Comparison of ENCODE assay signal across 14 mouse cellular contexts in the genomic region with DNA sequence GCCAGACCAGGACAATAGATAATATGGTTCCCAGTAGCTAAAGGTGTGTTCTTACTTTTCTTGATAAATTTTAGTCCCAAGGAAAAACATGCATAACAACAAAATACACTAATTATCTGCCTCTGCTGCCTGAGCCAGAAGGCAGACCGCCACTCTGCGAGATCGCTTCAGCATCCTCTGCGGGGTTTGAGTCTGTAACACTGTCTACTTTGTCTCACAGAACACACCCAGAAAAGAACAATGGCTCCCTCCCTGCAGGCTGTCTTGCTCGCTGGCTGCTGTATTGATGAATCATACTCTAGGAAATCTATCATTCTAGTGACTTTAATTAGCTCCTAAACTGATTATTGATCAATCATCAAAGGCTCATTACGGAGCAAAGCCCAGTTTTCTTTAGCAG.
DNase-seq lines count a peak whose midpoint lies in the region; ATAC-seq and TF ChIP-seq lines count a peak whose summit lies in the region.
"Had no signal": no experiment of that assay in that cellular context is flagged by ENCODE, and none has a peak within 500 bp of the region (broad histone marks: within the 10 kb centered on the region; RNA-seq: fewer than 3 reads in every experiment).

No protein-coding gene starts in this region.

- H3K9ac ChIP-seq in hindbrain, embryonic 14.5 days: peak overlapping the region; percentile 28; the same call in 1 of the 2 replicates
- H3K9ac ChIP-seq in neural tube, embryonic 12.5 days: no peak overlapping the region
- H3K9ac ChIP-seq in heart, embryonic 12.5 days: no peak overlapping the region
- H3K9ac ChIP-seq: limb, embryonic 13.5 days had no signal

- 0 out of 2 replicates have a peak overlapping the region, but pooled peaks have one; percentile 1 for H3K4me2 ChIP-seq in hindbrain, embryonic 14.5 days (replicated peaks)
- no peak overlapping the region; the same call in 1 of the 2 replicates for H3K4me2 ChIP-seq in neural tube, embryonic 12.5 days (replicated peaks)
- no peak overlapping the region for H3K4me2 ChIP-seq in heart, embryonic 12.5 days
- H3K4me2 ChIP-seq: limb, embryonic 13.5 days had no signal

- H3K4me3 ChIP-seq in cerebellum, adult 2 months (replicated peaks; ENCODE audit: insufficient read depth, low read depth, low read length): no peak overlapping the region
- H3K4me3 ChIP-seq in hindbrain, embryonic 14.5 days (replicated peaks; ENCODE audit: low read length): no peak overlapping the region
- H3K4me3 ChIP-seq in neural tube, embryonic 12.5 days: no peak overlapping the region
- H3K4me3 ChIP-seq in heart, embryonic 12.5 days: no peak overlapping the region
- H3K4me3 ChIP-seq: limb, embryonic 13.5 days had no signal

- no peaks in the 10 kb centered on the region for H3K9me3 ChIP-seq in hindbrain, embryonic 14.5 days (ENCODE audit: control insufficient read depth, low read length)
- no peaks in the 10 kb centered on the region for H3K9me3 ChIP-seq in neural tube, embryonic 12.5 days
- H3K9me3 ChIP-seq in heart, embryonic 12.5 days (replicated peaks): no peaks in the 10 kb centered on the region
- H3K9me3 ChIP-seq: limb, embryonic 13.5 days had no signal

- no peak for TF ChIP-seq CTCF in cerebellum, adult 2 months (IDR thresholded peaks at IDR 0.05; ENCODE audit: borderline replicate concordance, insufficient read depth, low read depth, low read length)

- no peak for TF ChIP-seq POLR2A in cerebellum, adult 2 months (IDR thresholded peaks at IDR 0.05; ENCODE audit: borderline replicate concordance, insufficient read depth, low read length)

- no peak for ATAC-seq in hindbrain, embryonic 14.5 days (ENCODE audit: low FRiP score)
- ATAC-seq in neural tube, embryonic 12.5 days (ENCODE audit: low FRiP score, low read depth): 0 out of 2 replicates have a peak, but pooled peaks have one; percentile 49
- no peak for ATAC-seq in heart, embryonic 12.5 days (ENCODE audit: insufficient number of reproducible peaks, low FRiP score)

- H3K27me3 ChIP-seq in cerebellum, adult 2 months (ENCODE audit: control insufficient read depth, insufficient read depth, low read length): no peaks in the 10 kb centered on the region
- H3K27me3 ChIP-seq in hindbrain, embryonic 14.5 days (ENCODE audit: control insufficient read depth, insufficient read depth, low read length): no peaks in the 10 kb centered on the region
- no peaks in the 10 kb centered on the region for H3K27me3 ChIP-seq in neural tube, embryonic 12.5 days (replicated peaks)
- H3K27me3 ChIP-seq in heart, embryonic 12.5 days (replicated peaks): no peaks in the 10 kb centered on the region
- H3K27me3 ChIP-seq: limb, embryonic 13.5 days had no signal

- H3K27ac ChIP-seq in cerebellum, adult 2 months (ENCODE audit: insufficient read depth, low read length): 0 out of 2 replicates have a peak overlapping the region, but pooled peaks have one; percentile 23
- peak overlapping the region; percentile 75 for H3K27ac ChIP-seq in hindbrain, embryonic 14.5 days
- H3K27ac ChIP-seq in neural tube, embryonic 12.5 days: no peak overlapping the region
- H3K27ac ChIP-seq in heart, embryonic 12.5 days (ENCODE audit: poor library complexity, severe bottlenecking): no peak overlapping the region
- H3K27ac ChIP-seq: limb, embryonic 13.5 days had no signal

- H3K4me1 ChIP-seq in cerebellum, adult 2 months (ENCODE audit: control insufficient read depth, insufficient read depth, low read length): no peaks in the 10 kb centered on the region
- H3K4me1 ChIP-seq in hindbrain, embryonic 14.5 days (replicated peaks; ENCODE audit: control insufficient read depth, insufficient read depth, low read length): peaks cover 45% of the 10 kb centered on the region
- peaks cover 32% of the 10 kb centered on the region for H3K4me1 ChIP-seq in neural tube, embryonic 12.5 days
- peaks cover 38% of the 10 kb centered on the region for H3K4me1 ChIP-seq in heart, embryonic 12.5 days (replicated peaks)

- no peak for DNase-seq in cerebellum, adult 2 months
- DNase-seq in cerebellum, adult 11 months: no peak
- peak; percentile 53 for DNase-seq in embryo, embryonic 11 days
- peak; percentile 58 for DNase-seq in hindbrain, embryonic 14.5 days (ENCODE audit: low spot score)
- DNase-seq in MN1 (ENCODE audit: low spot score): no peak
- DNase-seq in spleen, adult 12 weeks (ENCODE audit: low spot score): no peak
- DNase-seq: adrenal gland, adult 8-10 months; cerebellum, adult 11-12 months; kidney, adult 2 months; right cerebral cortex, postnatal 14 days; thymus, postnatal 4 days had no signal

- no peaks in the 10 kb centered on the region for H3K36me3 ChIP-seq in hindbrain, embryonic 14.5 days (replicated peaks; ENCODE audit: control insufficient read depth, insufficient read depth)
- no peaks in the 10 kb centered on the region for H3K36me3 ChIP-seq in neural tube, embryonic 12.5 days
- H3K36me3 ChIP-seq in heart, embryonic 12.5 days: no peaks in the 10 kb centered on the region
- H3K36me3 ChIP-seq: limb, embryonic 13.5 days had no signal

- WGBS in cerebellum, adult 2 months: 46% methylated on average over 6 of the region's 6 CpGs
- 5% methylated on average over 6 of the region's 6 CpGs for WGBS in hindbrain, embryonic 14.5 days
- WGBS in neural tube, embryonic 12.5 days: 20% methylated on average over 6 of the region's 6 CpGs
- 63% methylated on average over 6 of the region's 6 CpGs for WGBS in heart, embryonic 12.5 days

Comparison
In these comparisons a context has a peak if more than half of its experiments do, and no peak if none do; other contexts are left out.
1. DNase-seq: peak in embryo, embryonic 11 days (single experiment) and hindbrain, embryonic 14.5 days (single experiment); none in cerebellum, adult 2 months (0 of 2), cerebellum, adult 11 months (single experiment), MN1 (single experiment) and spleen, adult 12 weeks (single experiment).
2. H3K27ac ChIP-seq: peak in cerebellum, adult 2 months (single experiment) and hindbrain, embryonic 14.5 days (single experiment); none in neural tube, embryonic 12.5 days (single experiment) and heart, embryonic 12.5 days (single experiment).